ENCODE assay signal across 8 mouse cellular contexts in the genomic region with DNA sequence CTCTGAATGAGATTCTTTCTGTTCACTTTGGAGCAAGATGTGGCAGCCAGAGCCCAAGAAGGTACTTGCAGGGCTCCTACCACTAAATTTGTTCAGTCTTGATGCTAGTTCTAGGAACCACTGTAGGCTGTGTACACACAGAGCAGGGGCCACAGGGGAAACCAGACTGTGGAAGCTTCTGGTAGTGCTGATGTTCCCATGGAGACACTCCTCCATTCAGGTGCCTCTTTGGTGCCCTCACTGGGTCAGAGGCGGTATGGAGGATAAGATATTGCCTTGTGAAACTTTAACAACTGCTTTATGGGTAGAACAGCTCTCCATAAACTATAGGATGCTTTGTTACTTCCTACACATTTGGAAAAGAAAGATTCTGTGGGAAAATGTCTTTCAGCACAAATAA. TPM values are rescaled to one million over a fixed set of nuclear protein-coding genes. Genes with fewer than 3 reads are reported as not detected.
A peak's percentile ranks its signal among the peaks of the same experiment; 100 is the strongest.
DNase-seq lines count a peak whose midpoint lies in the region; ATAC-seq lines count a peak whose summit lies in the region.

No protein-coding gene starts in this region.

- no peak overlapping the region for H3K4me2 ChIP-seq in midbrain, embryonic 14.5 days (ENCODE audit: low read length)
- H3K4me2 ChIP-seq in midbrain, embryonic 16.5 days (ENCODE audit: low read length), result no peak overlapping the region

- no peaks in the 10 kb centered on the region for H3K36me3 ChIP-seq in midbrain, embryonic 14.5 days (ENCODE audit: control insufficient read depth, insufficient read depth, low read length)
- no peaks in the 10 kb centered on the region for H3K36me3 ChIP-seq in midbrain, embryonic 16.5 days (ENCODE audit: control insufficient read depth, insufficient read depth, low read length)

- H3K9ac ChIP-seq in midbrain, embryonic 14.5 days (replicated peaks; ENCODE audit: low read length), result no peak overlapping the region
- H3K9ac ChIP-seq in midbrain, embryonic 16.5 days (ENCODE audit: low read depth, low read length), result no peak overlapping the region

- no peak overlapping the region for H3K27ac ChIP-seq in midbrain, embryonic 14.5 days (replicated peaks; ENCODE audit: low read depth, low read length)
- no peak overlapping the region for H3K27ac ChIP-seq in midbrain, embryonic 16.5 days (ENCODE audit: low read length)

- no peak overlapping the region for H3K4me3 ChIP-seq in midbrain, embryonic 14.5 days (replicated peaks; ENCODE audit: low read depth, low read length)
- no peak overlapping the region for H3K4me3 ChIP-seq in midbrain, embryonic 16.5 days (ENCODE audit: low read depth, low read length)

- no peaks in the 10 kb centered on the region for H3K9me3 ChIP-seq in midbrain, embryonic 14.5 days (ENCODE audit: control insufficient read depth, low read length)
- H3K9me3 ChIP-seq in midbrain, embryonic 16.5 days (replicated peaks; ENCODE audit: control insufficient read depth, low read length, poor library complexity, severe bottlenecking), result no peaks in the 10 kb centered on the region

- intact Hi-C loops in heart, postnatal 10 days (cut with DNase I), result no loop called here

- peak; percentile 16 to 33 for DNase-seq in heart, postnatal 10 days
- no peak for DNase-seq in heart, adult 18-20 months
- peak; percentile 32 for DNase-seq in midbrain, embryonic 14.5 days
- peak; percentile 16 for DNase-seq in c-Kit-positive CD71-positive TER-119-negative erythroid progenitor cells, embryonic 14.5 days (ENCODE audit: low read depth)
- peak; percentile 54 for DNase-seq in retina, embryonic 14.5 days (ENCODE audit: low spot score)
- DNase-seq in heart, adult 9 months (ENCODE audit: low spot score in 2 of 2), result no peak
- DNase-seq in cerebellum, postnatal 36 days, result no peak

- no peaks in the 10 kb centered on the region for H3K27me3 ChIP-seq in midbrain, embryonic 14.5 days (ENCODE audit: control insufficient read depth, insufficient read depth, low read length)
- H3K27me3 ChIP-seq in midbrain, embryonic 16.5 days (ENCODE audit: control insufficient read depth, insufficient read depth, low read depth, low read length), result no peaks in the 10 kb centered on the region

- ATAC-seq in midbrain, embryonic 14.5 days (ENCODE audit: low FRiP score, low TSS enrichment), result no peak
- no peak for ATAC-seq in midbrain, embryonic 16.5 days

- H3K4me1 ChIP-seq in midbrain, embryonic 14.5 days (ENCODE audit: control insufficient read depth, insufficient read depth, low read length), result no peaks in the 10 kb centered on the region
- H3K4me1 ChIP-seq in midbrain, embryonic 16.5 days (ENCODE audit: control insufficient read depth, insufficient read depth, low read length), result no peaks in the 10 kb centered on the region

- 14% methylated on average over 1 of the region's 1 CpGs for WGBS in midbrain, embryonic 14.5 days
- WGBS in midbrain, embryonic 16.5 days, result 7% methylated on average over 1 of the region's 1 CpGs

RNA-seq across cellular contexts. Expression of gene Zkscan6, which starts 45.1 kb away (rescaled TPM):
- total RNA-seq in heart, postnatal 10 days (2021), result 1 to 10 TPM; 5.4 to 7.0 TPM
- total RNA-seq in heart, adult 18-20 months (2021), result 1 to 10 TPM; 4.4 to 4.5 TPM
- polyA plus RNA-seq in midbrain, embryonic 14.5 days (2014; fragmentation: Nextera tagmentation; extraction: Ambion mirVana), result 14.4 and 19.2 TPM in 2 replicates
- 18.9 and 21.5 TPM in 2 replicates for polyA plus RNA-seq in midbrain, embryonic 16.5 days (2015; fragmentation: Nextera tagmentation; extraction: Ambion mirVana)

Comparison
In these comparisons a context has a peak if more than half of its experiments do, and no peak if none do; other contexts are left out.
1. DNase-seq: peak in heart, postnatal 10 days (2 of 2), midbrain, embryonic 14.5 days (single experiment), c-Kit-positive CD71-positive TER-119-negative erythroid progenitor cells, embryonic 14.5 days (single experiment) and retina, embryonic 14.5 days (single experiment); none in heart, adult 18-20 months (0 of 2), heart, adult 9 months (0 of 2) and cerebellum, postnatal 36 days (0 of 2).